Mouse (Mus musculus) liver, adult (tissue): Measurements from ENCODE around the gene Polr2b.

ENCODE experiments used
- GATA4 ChIP-seq: IDR thresholded peaks from 2 replicates; pipeline ENCODE4 v1.6.1; 2014; ENCODE audit warnings: mild to moderate bottlenecking, low read length; ENCODE audit not compliant: insufficient replicate concordance

Polr2b gene

GRCm38 (mm10) chr5:77385900-77386595, 76.1 kb downstream of the Polr2b start:
- peak; percentile 25; the same call in 1 of the 2 replicates for TF ChIP-seq GATA4

- TF ChIP-seq GATA4 = no peak
These were observed 76.9 kb downstream of the Polr2b start for GRCm38 (mm10) chr5:77386596-77387413.

- TF ChIP-seq GATA4 = no peak
These were observed 77.4 kb downstream of the Polr2b start for GRCm38 (mm10) chr5:77387414-77387704.

DNA sequence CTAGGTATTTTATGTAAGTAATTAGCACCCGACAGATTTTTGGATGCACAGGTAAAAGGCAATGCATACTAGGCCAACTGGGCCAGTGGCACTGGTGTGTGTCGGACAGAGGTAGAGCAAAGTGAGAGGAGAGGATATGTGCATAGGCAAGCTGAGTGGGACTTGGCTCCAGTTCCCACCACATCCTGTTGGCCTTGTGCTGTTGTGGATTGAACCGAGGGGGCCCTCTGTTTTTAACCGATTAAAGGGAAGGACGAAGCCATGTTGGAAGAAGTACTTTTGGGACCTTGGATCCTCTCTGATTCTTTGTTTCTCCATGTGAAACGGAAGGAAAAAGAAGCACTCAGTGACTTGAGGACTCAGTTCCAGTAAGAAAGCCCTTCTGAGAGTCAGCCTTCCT, 78.4 kb downstream of the Polr2b start:
- peak; percentile 14; the same call in 1 of the 2 replicates for TF ChIP-seq GATA4

- TF ChIP-seq GATA4 = no peak
These were observed 80.3 kb downstream of the Polr2b start for GRCm38 (mm10) chr5:77390272-77390671.

DNA sequence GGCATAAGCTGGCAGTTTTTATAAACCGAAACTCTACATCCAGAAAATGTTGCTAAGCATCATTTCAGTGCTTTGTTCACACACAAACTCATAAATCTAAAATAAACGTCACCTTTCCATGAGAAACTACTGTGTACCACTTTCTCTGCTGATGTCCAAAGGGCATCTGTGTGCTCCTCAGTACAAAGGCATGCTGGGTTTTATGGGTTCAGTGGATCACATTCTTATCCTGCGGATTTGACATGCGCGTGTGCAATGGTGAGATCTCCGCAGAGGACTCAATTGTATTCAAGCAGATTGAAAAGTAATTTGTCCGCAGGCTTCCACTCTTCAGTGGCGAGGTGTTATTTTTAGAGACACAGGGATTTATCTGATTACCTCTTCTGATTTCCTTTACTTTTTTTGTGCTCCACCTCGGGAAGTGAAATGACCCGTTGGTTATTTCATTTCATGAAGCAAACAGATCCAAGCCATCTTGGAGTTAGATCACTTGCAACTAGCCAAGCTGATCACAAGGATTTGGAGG, 83.2 kb downstream of the Polr2b start:
- no peak for TF ChIP-seq GATA4

DNA sequence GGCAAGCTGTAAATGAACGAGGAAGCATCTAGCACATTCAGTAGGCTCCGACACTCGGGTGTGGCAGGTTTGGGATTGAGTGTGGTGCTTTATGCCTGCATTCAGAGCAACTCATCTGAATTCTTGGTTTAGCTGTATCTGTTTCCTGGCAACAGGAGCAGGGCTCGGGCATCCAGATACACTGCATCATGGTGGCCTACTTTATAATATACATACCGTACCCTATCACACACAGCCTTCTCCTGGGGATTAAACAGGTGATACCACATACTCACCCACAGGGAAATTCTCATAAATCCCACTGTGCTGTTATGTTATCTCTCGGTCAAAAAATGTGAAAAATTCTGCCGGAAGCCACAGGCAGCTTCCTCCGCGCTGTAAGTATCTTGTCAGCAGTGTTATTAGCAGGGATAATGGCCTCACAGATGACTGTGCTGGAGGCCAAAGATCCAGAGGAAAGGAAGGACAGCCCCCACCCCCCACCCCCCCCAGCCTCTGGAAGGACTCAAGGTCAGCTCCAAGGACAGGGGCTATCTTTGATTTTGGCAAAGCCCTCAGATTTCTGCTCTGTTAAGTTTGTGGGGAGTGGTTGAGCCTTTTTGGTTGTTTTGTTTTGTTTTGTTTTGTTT, 84.2 kb downstream of the Polr2b start:
- peak; percentile 54; the same call in 1 of the 2 replicates for TF ChIP-seq GATA4

- TF ChIP-seq GATA4 = no peak
These were observed 88.5 kb downstream of the Polr2b start for GRCm38 (mm10) chr5:77398285-77399057.
